Mouse (Mus musculus) testis, adult 2 months (tissue): ENCODE data around the gene Tldc2.

ENCODE experiments used
- CTCF ChIP-seq: fragments of 200-500 bp; IDR thresholded peaks from 2 replicates; pipeline ENCODE4 v1.5.1; 2012; ENCODE audit warnings: low read depth, mild to moderate bottlenecking, inconsistent platforms, low read length, moderate library complexity; ENCODE audit not compliant: control insufficient read depth, insufficient read depth, insufficient replicate concordance
- POLR2A ChIP-seq: fragments of 200-500 bp; IDR thresholded peaks from 2 replicates; pipeline ENCODE4 v1.6.1; 2012; ENCODE audit warnings: low read depth, mild to moderate bottlenecking, inconsistent platforms, low read length, moderate library complexity; ENCODE audit not compliant: control insufficient read depth

GRCm38 (mm10) chr2:157039900-157040648 lies 46.8 kb upstream of the Tldc2 start:
- TF ChIP-seq CTCF = no peak
- no peak; the same call in 1 of the 2 replicates for TF ChIP-seq POLR2A
